Mouse (Mus musculus) megakaryocyte progenitor cell, adult 5-6 weeks (primary cell): ENCODE results near the gene Sept11. TPM values are rescaled to one million over a fixed set of nuclear protein-coding genes. Genes with fewer than 3 reads are reported as not detected.

Experiments
- ATAC-seq: replicated peaks from 2 replicates; pipeline ENCODE4 v1.8.0; 2016; ENCODE audit warnings: mild to moderate bottlenecking, moderate TSS enrichment, inconsistent platforms; ENCODE audit not compliant: poor library complexity
- total RNA-seq, 2 experiments: library from RNA; stranded (forward) in 1 of 2; stranded (reverse) in 1 of 2; fragments of 157-497, 149-512 nt in 1 of 2; fragments of 200-1000 nt in 1 of 2; gene quantifications; 2 replicates each; pipeline versions ENCODE4 v1.2.3 to v1.2.4; 2015 to 2017

Gene Sept11
- total RNA-seq, 2 experiments from 2014 or later, result 63.4 to 70.3 TPM

GRCm38 (mm10) chr5:93093638-93094527 lies 646 bp downstream of the Sept11 start:
- ATAC-seq, result peak; percentile 33

DNA sequence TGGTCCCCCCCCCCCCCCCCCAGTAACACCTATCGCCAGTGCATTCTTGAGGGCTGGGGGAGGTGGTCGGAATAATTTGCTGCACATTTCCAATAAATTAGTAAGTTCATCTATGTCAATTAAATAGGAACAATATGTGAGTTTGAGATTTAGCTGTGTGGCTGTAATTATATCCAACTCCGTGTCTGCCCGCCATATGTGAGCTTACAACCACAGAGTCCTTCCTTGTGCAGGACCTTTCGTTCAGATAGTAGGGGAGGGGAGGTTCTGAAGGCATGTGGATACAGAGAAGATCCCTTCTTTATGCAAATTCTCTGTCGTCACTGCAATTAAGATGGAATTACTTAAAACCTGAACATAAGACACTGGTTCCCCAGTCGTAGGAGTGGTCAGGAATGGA lies 2.1 kb downstream of the Sept11 start:
- ATAC-seq, result no peak

GRCm38 (mm10) chr5:93097204-93097906 lies 4.1 kb downstream of the Sept11 start:
- ATAC-seq, result no peak

DNA sequence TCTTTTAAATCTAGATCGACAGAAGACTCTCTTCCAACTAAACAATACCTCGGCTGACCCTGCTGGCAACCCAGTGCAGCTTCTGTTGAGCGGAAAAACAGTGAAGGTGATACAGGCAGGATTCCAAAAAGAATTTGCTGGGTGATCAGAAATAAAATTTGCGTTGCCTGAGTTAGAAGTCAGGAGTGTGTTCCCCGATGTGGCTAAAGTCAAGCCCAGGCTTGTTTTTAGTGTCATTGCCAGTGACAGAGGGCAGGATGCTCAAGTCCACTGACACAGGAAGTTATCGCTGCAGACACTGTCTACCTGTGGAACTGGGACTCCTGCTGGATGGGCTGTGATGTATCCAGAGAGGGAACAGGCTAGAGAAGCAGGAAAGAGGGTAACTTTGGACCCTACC lies 5.0 kb downstream of the Sept11 start:
- ATAC-seq, result no peak

- ATAC-seq, result no peak
Measured at GRCm38 (mm10) chr5:93098811-93099210, 5.6 kb downstream of the Sept11 start.

GRCm38 (mm10) chr5:93100906-93101305 lies 7.7 kb downstream of the Sept11 start:
- ATAC-seq, result no peak

- ATAC-seq, result no peak
Measured at GRCm38 (mm10) chr5:93101371-93101791, 8.1 kb downstream of the Sept11 start.

DNA sequence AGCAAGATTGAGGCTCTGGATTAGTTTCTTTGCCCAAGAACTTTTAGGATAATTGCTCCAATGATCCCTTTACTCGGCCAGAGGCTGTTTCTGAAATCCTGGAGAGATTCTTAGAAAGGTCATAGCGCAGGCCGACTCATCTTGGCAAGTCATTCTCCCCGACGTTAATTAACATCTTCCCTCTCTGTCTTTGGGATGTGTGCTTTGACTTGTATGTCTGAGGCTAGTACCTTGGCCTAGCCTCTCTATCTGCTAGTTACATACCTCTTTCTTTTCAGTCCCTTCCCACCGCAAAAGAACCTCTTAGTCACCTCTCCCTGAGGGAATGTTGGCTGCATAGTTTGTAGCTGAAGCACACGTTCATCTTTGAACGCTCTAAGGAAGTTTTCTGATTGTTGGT lies 10.4 kb downstream of the Sept11 start:
- no peak for ATAC-seq

DNA sequence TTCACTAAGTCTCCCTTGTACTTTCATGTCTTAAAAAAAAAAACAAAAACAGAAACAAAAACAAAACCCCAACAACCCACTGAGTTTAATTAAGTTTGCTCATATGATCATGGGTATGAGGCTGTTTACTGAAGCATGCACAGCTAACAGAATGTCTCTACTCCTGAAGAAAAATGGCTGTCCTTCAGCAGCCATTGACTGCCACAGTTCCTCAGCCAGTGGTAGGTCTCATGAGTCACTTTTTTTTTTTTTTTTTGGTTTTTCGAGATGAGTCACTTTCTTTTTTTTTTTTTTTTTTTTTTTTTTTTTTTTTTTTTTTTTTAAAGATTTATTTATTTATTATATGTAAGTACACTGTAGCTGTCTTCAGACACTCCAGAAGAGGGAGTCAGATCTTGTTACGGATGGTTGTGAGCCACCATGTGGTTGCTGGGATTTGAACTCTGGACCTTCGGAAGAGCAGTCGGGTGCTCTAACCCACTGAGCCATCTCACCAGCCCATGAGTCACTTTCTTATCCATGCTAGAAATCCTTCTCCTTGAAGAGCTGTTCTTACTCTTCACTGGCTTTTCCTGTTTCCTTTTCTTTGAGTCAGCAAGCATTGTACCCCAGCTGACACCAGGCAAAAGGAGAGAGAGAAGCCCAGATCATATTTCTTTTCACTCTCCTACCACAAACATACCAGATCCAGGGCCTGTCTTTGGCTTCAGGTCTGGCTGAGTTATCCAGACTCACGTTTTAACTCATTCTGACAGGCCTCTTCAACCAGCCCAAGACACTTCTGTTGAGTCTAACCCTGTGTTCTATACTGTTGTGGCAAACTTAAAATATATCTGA lies 12.0 kb downstream of the Sept11 start:
- no peak for ATAC-seq

- no peak for ATAC-seq
Measured at GRCm38 (mm10) chr5:93106048-93106447, 12.8 kb downstream of the Sept11 start.

GRCm38 (mm10) chr5:93108703-93109102 lies 15.5 kb downstream of the Sept11 start:
- no peak for ATAC-seq

DNA sequence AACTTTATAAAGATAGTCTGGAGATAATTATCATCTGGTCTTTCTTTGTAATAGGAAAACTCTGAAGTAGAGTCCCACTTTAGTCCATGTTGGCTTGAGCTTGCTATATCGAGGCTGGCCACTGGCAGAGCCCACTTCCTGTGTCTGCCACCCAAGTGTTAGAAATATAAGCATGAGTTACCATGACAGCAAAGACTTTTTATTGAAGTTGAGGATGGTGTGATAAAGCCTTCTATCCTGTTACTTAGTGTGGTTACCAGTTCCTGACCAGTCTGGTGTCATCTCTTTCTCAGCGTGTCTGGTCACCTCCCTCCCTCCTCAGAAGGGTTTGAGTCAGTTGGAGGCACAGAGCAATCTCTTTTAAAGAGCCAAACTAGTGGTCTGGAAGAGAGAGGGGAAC lies 16.3 kb downstream of the Sept11 start:
- peak; percentile 55 for ATAC-seq

DNA sequence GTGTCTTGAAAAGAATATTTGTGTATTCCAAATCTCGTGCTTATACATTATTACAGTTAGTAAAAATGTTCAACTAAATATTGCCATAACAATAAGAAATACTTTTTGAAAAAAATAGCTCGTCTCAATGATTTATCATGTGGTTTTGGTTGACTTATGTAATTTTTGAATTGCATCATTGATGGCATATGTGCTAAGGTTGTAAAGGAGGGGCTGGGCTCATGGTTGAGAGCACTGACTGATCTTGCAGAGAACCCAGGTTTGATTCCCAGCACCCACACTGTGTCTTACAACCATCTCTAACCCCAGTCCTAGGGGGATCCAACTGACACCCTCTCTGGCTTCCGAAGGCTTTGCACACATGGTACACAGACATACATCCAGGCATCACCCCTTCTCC lies 19.1 kb downstream of the Sept11 start:
- peak; percentile 63 for ATAC-seq

- ATAC-seq, result no peak
Measured at GRCm38 (mm10) chr5:93113517-93113916, 20.3 kb downstream of the Sept11 start.

DNA sequence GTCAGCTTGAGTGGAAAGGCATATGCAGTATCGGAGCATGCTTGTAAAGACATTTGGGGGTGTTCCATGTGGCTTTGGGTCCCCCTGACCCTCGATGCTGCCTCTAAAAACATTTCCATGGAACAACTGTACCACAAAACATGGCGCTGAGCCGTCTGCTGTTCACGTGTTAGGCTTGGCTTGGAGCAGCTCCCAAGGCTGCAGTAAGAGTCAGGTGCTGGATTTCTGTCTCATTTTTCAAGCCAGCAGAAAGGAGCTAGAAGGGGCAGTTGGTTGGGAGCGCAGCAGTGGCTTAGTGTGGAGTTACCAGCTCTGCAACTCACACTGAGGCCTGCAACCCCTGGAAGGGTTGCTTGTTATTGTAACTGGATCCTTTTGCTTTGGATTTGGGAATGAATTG lies 21.3 kb downstream of the Sept11 start:
- no peak for ATAC-seq

DNA sequence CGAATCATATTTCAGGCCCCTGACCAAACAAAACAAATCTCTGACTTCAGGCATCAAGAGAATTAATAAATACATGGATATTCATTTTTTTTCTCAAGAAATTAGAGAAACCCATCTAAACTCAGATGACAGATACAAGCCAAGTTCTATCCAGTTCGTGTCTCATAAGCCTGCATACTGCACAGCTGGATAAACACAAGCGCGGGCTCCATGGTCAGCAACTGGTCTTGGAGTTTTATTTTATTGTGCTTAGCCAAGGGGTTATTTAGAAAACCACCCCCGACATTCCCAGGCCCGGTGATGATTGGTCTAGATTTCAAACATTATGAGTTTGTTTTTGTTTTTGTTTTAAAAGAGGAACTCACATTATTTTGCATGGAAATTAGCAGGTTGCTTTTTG lies 21.8 kb downstream of the Sept11 start:
- ATAC-seq, result no peak

GRCm38 (mm10) chr5:93115854-93116253 lies 22.6 kb downstream of the Sept11 start:
- no peak for ATAC-seq

GRCm38 (mm10) chr5:93117648-93118047 lies 24.4 kb downstream of the Sept11 start:
- peak; percentile 91 for ATAC-seq

GRCm38 (mm10) chr5:93121660-93122059 lies 28.4 kb downstream of the Sept11 start:
- ATAC-seq, result no peak

DNA sequence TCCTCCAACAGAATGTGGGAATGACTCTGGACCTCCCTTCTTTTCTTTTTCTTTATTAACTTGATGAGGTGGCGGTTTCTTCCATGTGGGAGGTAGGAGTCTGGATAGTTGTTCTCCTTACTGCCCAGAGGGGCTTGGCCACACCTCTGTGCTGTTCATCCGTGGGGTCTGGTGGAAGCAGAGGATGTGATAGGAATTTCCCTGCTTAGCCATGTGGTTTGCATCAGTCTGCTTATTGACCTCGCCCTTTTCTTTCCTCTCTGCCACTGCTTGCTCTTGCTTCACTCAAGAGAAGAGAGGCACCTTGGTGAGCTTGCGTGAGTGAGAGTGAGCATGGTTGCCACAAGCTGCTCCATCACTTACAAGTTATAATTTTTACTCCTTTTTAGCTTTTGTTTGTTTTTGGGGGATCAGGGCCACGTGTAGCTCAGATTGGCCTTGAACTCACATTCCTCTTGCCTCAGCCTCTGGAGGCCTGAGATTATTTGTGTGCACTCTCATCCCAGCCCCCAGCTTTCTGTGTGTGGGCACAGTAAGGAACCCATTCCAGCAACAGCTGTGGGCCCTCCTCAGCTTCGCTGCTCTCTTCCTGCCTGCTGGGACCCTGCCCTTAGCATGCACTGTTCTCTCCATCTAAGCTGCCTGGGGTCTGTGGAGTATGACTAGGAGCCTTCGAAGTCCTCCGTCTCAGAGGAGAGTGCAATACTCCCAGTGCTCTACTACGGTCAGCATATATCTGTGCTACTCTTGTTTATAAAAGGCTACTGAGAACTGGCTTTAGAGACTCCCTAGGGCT lies 31.0 kb downstream of the Sept11 start:
- ATAC-seq, result no peak
